Mouse (Mus musculus) stomach, embryonic 15.5 days (tissue): ENCODE measurements at regions not wholly inside any gene's neighbourhood (a gene's known extent, or its start where the extent isn't known, plus 50 kb on each side); places are given as distances from the start of the nearest gene placed in this dataset.

Experiments used
- ATAC-seq: fragments of 200-750 bp; cut with Nextera tagmentation; 2 replicates; pipeline ENCODE4 v1.8.0; 2017; ENCODE audit warnings: low read depth, moderate number of reproducible peaks, moderate TSS enrichment; ENCODE audit not compliant: insufficient read depth, low FRiP score
- H3K27ac ChIP-seq: fragments of 300-500 bp; sonication (generic); 2 replicates; pipeline ENCODE4 v1.5.1; 2015; ENCODE audit warnings: mild to moderate bottlenecking, inconsistent platforms
- H3K27me3 ChIP-seq: fragments of 300-500 bp; sonication (generic); replicated peaks from 2 replicates; pipeline ENCODE4 v1.6.1; 2015; ENCODE audit warnings: inconsistent platforms
- H3K36me3 ChIP-seq: fragments of 300-500 bp; sonication (generic); 2 replicates; pipeline ENCODE4 v1.6.1; 2015; ENCODE audit warnings: inconsistent platforms
- H3K4me1 ChIP-seq: fragments of 300-500 bp; sonication (generic); 2 replicates; pipeline ENCODE4 v1.6.1; 2015; ENCODE audit warnings: inconsistent platforms
- H3K4me2 ChIP-seq: fragments of 300-500 bp; sonication (generic); 2 replicates; pipeline ENCODE4 v1.6.1; 2015; ENCODE audit warnings: mild to moderate bottlenecking, inconsistent platforms
- H3K4me3 ChIP-seq: fragments of 300-500 bp; sonication (generic); replicated peaks from 2 replicates; pipeline ENCODE4 v1.5.1; 2015; ENCODE audit warnings: inconsistent platforms
- H3K9ac ChIP-seq: fragments of 300-500 bp; sonication (generic); 2 replicates; pipeline ENCODE4 v1.6.1; 2015; ENCODE audit warnings: inconsistent platforms
- H3K9me3 ChIP-seq: fragments of 300-500 bp; sonication (generic); 2 replicates; pipeline ENCODE4 v1.6.1; 2016; ENCODE audit warnings: inconsistent platforms
- WGBS: fragments of 180-500 bp; shearing (Covaris S2); methylation state at CpG from one replicate; pipeline ENCODE4 v1.1.7; 2015; 5-methylcytosine and 5-hydroxymethylcytosine counted together

GRCm38 (mm10) chr8:64320343-64320742 lies 114.3 kb upstream of the Tll1 start:
- Histone ChIP-seq H3K27ac (no peak overlapping the region), H3K27me3 (no peaks in the 10 kb centered on the region), H3K4me1 (no peaks in the 10 kb centered on the region), H3K9me3 (no peaks in the 10 kb centered on the region), H3K9ac (no peak overlapping the region), H3K36me3 (no peaks in the 10 kb centered on the region), H3K4me2 (no peak overlapping the region), H3K4me3 (no peak overlapping the region)
- 67% methylated on average over 4 of the region's 4 CpGs for WGBS
- no peak for ATAC-seq

GRCm38 (mm10) chr8:64319220-64319820 lies 113.2 kb upstream of the Tll1 start:
- Histone ChIP-seq H3K4me1 (no peaks in the 10 kb centered on the region), H3K27ac (no peak overlapping the region), H3K36me3 (no peaks in the 10 kb centered on the region), H3K9ac (no peak overlapping the region), H3K27me3 (no peaks in the 10 kb centered on the region), H3K4me3 (no peak overlapping the region), H3K9me3 (no peaks in the 10 kb centered on the region), H3K4me2 (no peak overlapping the region)
- no peak for ATAC-seq
- 73% methylated on average over 6 of the region's 6 CpGs for WGBS

DNA sequence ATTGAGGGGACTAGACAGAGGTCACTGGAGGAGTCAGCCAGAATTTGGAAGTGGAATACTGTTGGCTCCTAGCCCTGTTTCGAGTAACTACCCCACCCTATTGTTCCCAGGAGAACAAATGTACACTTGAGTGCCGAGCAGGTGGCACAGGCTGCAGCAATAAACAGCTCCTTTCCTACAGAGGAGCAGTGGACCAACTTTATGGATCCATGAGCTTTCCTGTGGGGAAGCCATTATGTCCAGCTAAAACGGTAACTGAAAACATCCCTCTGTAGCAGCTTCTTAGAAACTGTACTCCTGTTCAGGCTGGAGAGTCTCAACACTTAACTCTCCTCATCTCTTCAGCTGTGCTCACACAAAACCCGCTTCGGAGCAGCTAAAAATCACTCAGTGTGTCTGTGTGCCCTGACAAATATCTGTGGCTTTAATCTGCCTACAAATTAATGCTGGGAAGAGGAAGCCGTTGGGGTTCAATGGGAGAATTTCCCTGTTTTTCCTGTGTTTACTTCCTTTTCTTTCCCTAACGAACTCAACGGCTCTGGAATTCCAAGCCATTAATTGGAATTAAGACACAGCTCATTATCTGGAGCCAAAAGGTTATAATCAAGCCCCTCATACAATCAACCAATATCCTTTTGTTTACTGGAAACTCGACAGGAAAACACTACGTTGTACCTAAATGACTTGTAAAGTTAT lies 112.6 kb upstream of the Tll1 start:
- Histone ChIP-seq H3K36me3 (no peaks in the 10 kb centered on the region), H3K27ac (no peak overlapping the region), H3K9me3 (no peaks in the 10 kb centered on the region), H3K9ac (no peak overlapping the region), H3K4me2 (no peak overlapping the region), H3K4me1 (no peaks in the 10 kb centered on the region), H3K4me3 (no peak overlapping the region), H3K27me3 (no peaks in the 10 kb centered on the region)
- 59% methylated on average over 10 of the region's 10 CpGs for WGBS
- ATAC-seq = no peak

DNA sequence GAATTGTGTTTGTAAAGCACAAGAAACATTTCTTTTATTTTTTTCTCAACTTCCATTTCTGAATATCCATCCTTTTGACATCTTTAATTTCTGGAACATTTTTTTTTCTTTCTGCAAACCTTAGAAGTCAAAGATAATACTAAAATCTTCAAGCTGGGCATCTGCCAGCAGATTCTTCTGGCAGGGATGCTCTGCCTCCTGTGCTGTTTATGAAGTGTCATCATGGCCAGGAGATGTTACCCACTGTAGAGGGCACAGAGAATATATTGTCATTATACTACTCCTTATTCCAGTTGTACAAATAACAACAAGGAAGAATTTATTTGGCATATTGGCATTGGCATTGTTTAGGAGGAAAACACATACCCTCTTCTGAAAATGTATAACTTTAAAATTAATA lies 111.7 kb upstream of the Tll1 start:
- Histone ChIP-seq H3K27ac (no peak overlapping the region), H3K4me3 (no peak overlapping the region), H3K27me3 (no peaks in the 10 kb centered on the region), H3K4me1 (no peaks in the 10 kb centered on the region), H3K36me3 (no peaks in the 10 kb centered on the region), H3K9me3 (no peaks in the 10 kb centered on the region), H3K4me2 (no peak overlapping the region), H3K9ac (no peak overlapping the region)
- ATAC-seq = no peak

DNA sequence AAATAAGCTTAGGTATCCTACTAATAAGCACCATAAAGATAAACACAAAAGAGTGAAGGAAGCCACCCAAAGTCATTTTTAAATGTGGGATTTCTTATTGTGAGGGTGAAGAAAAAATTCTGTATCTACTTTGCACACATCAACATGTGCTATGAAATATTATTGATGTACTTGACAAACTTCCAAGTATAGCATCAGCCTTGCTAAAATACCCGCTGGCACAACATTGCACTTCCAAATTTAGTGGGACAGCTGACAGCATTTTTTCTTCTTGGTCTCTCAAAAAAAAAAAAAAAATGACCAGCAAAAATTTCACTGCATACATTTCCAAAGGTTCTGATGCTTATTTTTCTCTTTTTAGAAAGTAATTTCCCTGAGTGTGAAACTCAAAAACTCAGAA lies 101.9 kb upstream of the Tll1 start:
- no peak for ATAC-seq
- H3K36me3 ChIP-seq = no peaks in the 10 kb centered on the region

GRCm38 (mm10) chr8:64282806-64283205 lies 76.7 kb upstream of the Tll1 start:
- ATAC-seq = no peak
- H3K4me3 ChIP-seq = no peak overlapping the region
- no peaks in the 10 kb centered on the region for H3K9me3 ChIP-seq
- WGBS = 83% methylated on average over 6 of the region's 6 CpGs
- H3K4me2 ChIP-seq = no peak overlapping the region
- no peaks in the 10 kb centered on the region for H3K27me3 ChIP-seq
- H3K27ac ChIP-seq = no peak overlapping the region
- no peaks in the 10 kb centered on the region for H3K4me1 ChIP-seq
- H3K36me3 ChIP-seq = no peaks in the 10 kb centered on the region
- no peak overlapping the region for H3K9ac ChIP-seq

More for the DNA sequence above, 101.9 kb upstream of the Tll1 start:
- H3K4me1 ChIP-seq = no peaks in the 10 kb centered on the region
- no peak overlapping the region for H3K27ac ChIP-seq
- no peak overlapping the region for H3K4me2 ChIP-seq
- H3K9ac ChIP-seq = no peak overlapping the region
- WGBS = 77% methylated on average over 1 of the region's 1 CpGs
- H3K9me3 ChIP-seq = no peaks in the 10 kb centered on the region
- no peak overlapping the region for H3K4me3 ChIP-seq
- H3K27me3 ChIP-seq = no peaks in the 10 kb centered on the region

- no peaks in the 10 kb centered on the region for H3K27me3 ChIP-seq
- no peak overlapping the region for H3K9ac ChIP-seq
- no peaks in the 10 kb centered on the region for H3K9me3 ChIP-seq
- no peak overlapping the region for H3K4me2 ChIP-seq
- no peaks in the 10 kb centered on the region for H3K4me1 ChIP-seq
- no peak for ATAC-seq
- no peak overlapping the region for H3K4me3 ChIP-seq
- 63% methylated on average over 3 of the region's 3 CpGs for WGBS
- no peak overlapping the region for H3K27ac ChIP-seq
- H3K36me3 ChIP-seq = no peaks in the 10 kb centered on the region
Measured at GRCm38 (mm10) chr8:64281598-64281997, 75.5 kb upstream of the Tll1 start.

- Histone ChIP-seq H3K27me3 (no peaks in the 10 kb centered on the region), H3K4me1 (no peaks in the 10 kb centered on the region), H3K9me3 (no peaks in the 10 kb centered on the region), H3K36me3 (no peaks in the 10 kb centered on the region), H3K4me2 (no peak overlapping the region), H3K27ac (no peak overlapping the region), H3K4me3 (no peak overlapping the region), H3K9ac (no peak overlapping the region)
- no peak for ATAC-seq
Measured at GRCm38 (mm10) chr8:64280391-64280790, 74.3 kb upstream of the Tll1 start.

GRCm38 (mm10) chr8:64276058-64276457 lies 70.0 kb upstream of the Tll1 start:
- ATAC-seq = no peak
- Histone ChIP-seq H3K4me3 (no peak overlapping the region), H3K4me1 (no peaks in the 10 kb centered on the region), H3K9ac (no peak overlapping the region), H3K27ac (no peak overlapping the region), H3K9me3 (no peaks in the 10 kb centered on the region), H3K36me3 (no peaks in the 10 kb centered on the region), H3K27me3 (no peaks in the 10 kb centered on the region), H3K4me2 (no peak overlapping the region)
- 51% methylated on average over 6 of the region's 6 CpGs for WGBS

- WGBS = 60% methylated on average over 6 of the region's 6 CpGs
- H3K36me3 ChIP-seq = no peaks in the 10 kb centered on the region
- H3K4me1 ChIP-seq = no peaks in the 10 kb centered on the region
- no peaks in the 10 kb centered on the region for H3K27me3 ChIP-seq
- H3K4me3 ChIP-seq = no peak overlapping the region
- H3K9ac ChIP-seq = no peak overlapping the region
- no peak for ATAC-seq
- H3K9me3 ChIP-seq = no peaks in the 10 kb centered on the region
- H3K27ac ChIP-seq = no peak overlapping the region
- no peak overlapping the region for H3K4me2 ChIP-seq
Measured at GRCm38 (mm10) chr8:64265304-64265945, 59.4 kb upstream of the Tll1 start.
